Mouse (Mus musculus) forebrain, embryonic 12.5 days (tissue): ENCODE results near the gene Bcat2. TPM values are rescaled to one million over a fixed set of nuclear protein-coding genes. Genes with fewer than 3 reads are reported as not detected.
A peak's percentile ranks its signal among the peaks of the same experiment; 100 is the strongest.

Experiments used
- ATAC-seq: fragments of 200-750 bp; cut with Nextera tagmentation; 2 replicates; pipeline ENCODE4 v1.8.0; 2017; ENCODE audit warnings: moderate TSS enrichment; ENCODE audit not compliant: low FRiP score
- H3K27ac ChIP-seq: fragments of 300-500 bp; sonication (generic); 2 replicates; pipeline ENCODE4 v1.5.1; 2016; ENCODE audit warnings: mild to moderate bottlenecking
- H3K27me3 ChIP-seq: fragments of 300-500 bp; sonication (generic); 2 replicates; pipeline ENCODE4 v1.6.1; 2016; ENCODE audit warnings: mild to moderate bottlenecking
- H3K36me3 ChIP-seq: fragments of 300-500 bp; sonication (generic); replicated peaks from 2 replicates; pipeline ENCODE4 v1.6.1; 2016; ENCODE audit warnings: mild to moderate bottlenecking
- H3K4me1 ChIP-seq: fragments of 300-500 bp; sonication (generic); 2 replicates; pipeline ENCODE4 v1.6.1; 2016
- H3K4me2 ChIP-seq: fragments of 300-500 bp; sonication (generic); 2 replicates; pipeline ENCODE4 v1.6.1; 2016; ENCODE audit warnings: mild to moderate bottlenecking, moderate library complexity
- H3K4me3 ChIP-seq: fragments of 300-500 bp; sonication (generic); replicated peaks from 2 replicates; pipeline ENCODE4 v1.5.1; 2016; ENCODE audit warnings: mild to moderate bottlenecking
- H3K9ac ChIP-seq: fragments of 300-500 bp; sonication (generic); 2 replicates; pipeline ENCODE4 v1.6.1; 2016; ENCODE audit warnings: mild to moderate bottlenecking
- H3K9me3 ChIP-seq: fragments of 300-500 bp; sonication (generic); 2 replicates; pipeline ENCODE4 v1.6.1; 2016
- WGBS: fragments of 180-500 bp; shearing (Covaris S2); methylation state at CpG from one replicate; pipeline ENCODE4 v1.1.7; 2016; 5-methylcytosine and 5-hydroxymethylcytosine counted together
- polyA plus RNA-seq: library from polyadenylated mRNA; unstranded; fragments of >200 nt; fragmentation: Nextera tagmentation; extraction: Ambion mirVana; gene quantifications from 2 replicates; pipeline ENCODE4 v1.2.1, GENCODE M21; 2016

The Bcat2 gene
- polyA plus RNA-seq, 1 experiment from 2014 or later = 22.2 TPM

DNA sequence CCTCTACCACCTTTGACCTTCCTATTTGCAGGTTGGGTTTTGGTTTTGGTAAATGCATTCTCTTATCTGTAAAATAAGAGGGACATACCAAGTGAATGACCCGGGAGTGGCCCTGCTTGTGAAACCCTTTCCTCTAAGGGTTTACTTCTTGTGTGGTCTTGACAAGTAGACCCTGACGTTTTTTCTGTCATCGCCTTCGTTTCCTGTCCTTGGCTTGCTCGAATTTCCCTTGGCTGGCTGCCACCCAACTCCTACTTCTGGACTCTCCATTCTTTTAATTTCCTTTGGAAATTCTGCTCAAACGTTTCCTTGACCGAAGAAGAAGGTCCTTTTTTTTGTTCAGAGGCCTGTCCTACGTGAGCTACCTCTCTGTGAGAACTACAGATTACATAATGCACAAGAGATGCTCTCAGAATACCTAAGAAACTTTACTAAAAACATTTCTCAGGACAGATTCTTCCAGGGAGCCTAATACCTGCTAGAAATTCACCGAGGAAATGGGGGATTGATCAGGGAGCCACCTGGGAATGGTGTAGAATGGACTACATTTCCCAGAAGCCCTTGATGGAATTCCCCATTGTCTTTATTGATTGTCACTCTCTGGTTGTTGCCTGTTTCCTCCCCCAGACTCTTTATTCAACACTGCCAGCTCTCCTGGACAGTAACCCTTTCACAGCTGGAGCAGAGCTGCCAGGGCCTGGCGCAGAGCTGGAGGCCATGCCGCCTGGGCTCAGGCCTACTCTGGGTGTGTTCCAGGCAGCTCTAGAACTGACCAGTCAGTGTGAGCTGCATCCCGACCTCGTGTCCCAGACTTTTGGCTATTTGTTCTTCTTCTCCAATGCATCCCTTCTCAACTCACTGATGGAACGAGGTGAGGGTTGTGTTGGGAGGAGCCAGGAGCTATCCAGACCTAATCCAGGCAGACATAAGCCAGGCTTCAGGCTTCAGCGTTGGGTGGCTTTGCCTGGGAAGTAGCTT is 66.0 kb downstream of the Bcat2 start:
- Histone ChIP-seq H3K27ac (no peak overlapping the region), H3K9ac (no peak overlapping the region), H3K9me3 (no peaks in the 10 kb centered on the region), H3K36me3 (peaks cover 10% of the 10 kb centered on the region; the same call in 1 of the 2 replicates), H3K4me1 (peaks cover 7% of the 10 kb centered on the region), H3K4me2 (no peak overlapping the region), H3K27me3 (peaks cover 41% of the 10 kb centered on the region), H3K4me3 (no peak overlapping the region)
- WGBS = 88% methylated on average over 15 of the region's 15 CpGs
- no peak for ATAC-seq

DNA sequence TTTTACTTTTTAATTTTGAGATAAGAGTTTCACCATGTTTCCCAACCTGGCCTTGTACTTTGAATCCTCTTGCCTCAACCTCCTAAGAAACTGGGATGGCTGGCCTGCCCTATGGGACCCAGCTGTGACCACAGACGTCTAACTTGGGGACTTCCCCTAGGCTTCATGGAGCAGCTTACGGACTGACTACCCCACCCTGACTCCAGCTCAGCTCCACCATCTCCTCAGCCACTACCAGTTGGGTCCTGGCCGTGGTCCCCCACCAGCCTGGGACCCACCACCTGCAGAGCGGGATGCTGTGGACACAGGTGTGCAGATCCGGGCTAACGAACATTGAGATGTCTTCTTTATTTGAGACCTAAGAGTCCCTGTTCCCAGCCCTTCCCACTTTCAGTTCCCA is 67.8 kb downstream of the Bcat2 start:
- H3K4me2 ChIP-seq = 0 out of 2 replicates have a peak overlapping the region, but pooled peaks have one; percentile 1
- ATAC-seq = no peak
- WGBS = 92% methylated on average over 6 of the region's 6 CpGs
- peaks cover 13% of the 10 kb centered on the region for H3K4me1 ChIP-seq
- H3K27me3 ChIP-seq = peaks cover 24% of the 10 kb centered on the region
- no peaks in the 10 kb centered on the region for H3K9me3 ChIP-seq
- no peak overlapping the region for H3K27ac ChIP-seq
- peaks cover 10% of the 10 kb centered on the region; the same call in 1 of the 2 replicates for H3K36me3 ChIP-seq
- no peak overlapping the region for H3K4me3 ChIP-seq
- no peak overlapping the region for H3K9ac ChIP-seq

DNA sequence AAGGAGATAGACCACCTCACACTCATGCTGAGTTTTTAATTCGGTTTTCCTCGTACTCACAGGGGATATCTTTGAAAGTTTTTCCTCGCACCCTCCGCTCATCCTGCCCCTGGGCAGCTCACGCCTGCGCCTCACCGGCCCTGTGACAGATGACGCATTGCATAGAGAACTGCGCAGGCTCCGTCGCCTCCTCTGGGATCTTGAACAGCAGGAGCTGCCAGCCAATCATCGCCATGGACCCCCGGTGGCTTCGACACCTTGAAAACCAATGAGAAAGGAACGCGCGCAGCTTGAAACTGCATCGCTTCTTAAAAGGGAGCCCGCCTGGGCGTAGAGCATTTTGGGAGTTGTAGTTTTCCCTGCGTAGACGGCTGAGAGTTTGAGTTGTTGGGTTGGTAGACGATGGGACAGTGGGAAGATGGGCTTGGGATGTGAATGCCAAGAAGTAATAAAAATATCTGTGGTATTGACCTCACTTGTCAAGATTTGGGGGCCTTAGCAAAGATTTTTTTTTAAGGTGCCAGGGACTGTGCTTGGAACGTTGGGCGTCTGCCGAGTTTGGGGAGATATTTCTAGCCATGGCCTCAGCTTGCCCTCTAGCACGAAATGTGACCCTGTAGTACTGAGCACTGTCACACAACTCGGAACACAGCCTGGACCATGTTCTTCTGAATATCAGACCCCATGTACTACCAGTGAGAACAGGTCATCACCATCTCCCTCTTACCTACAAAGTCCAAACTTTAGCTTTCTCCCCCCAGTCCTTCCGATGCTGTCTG is 68.9 kb downstream of the Bcat2 start:
- H3K4me1 ChIP-seq = peaks cover 20% of the 10 kb centered on the region
- 0 out of 2 replicates have a peak overlapping the region, but pooled peaks have one; percentile 5 for H3K27ac ChIP-seq
- H3K9me3 ChIP-seq = no peaks in the 10 kb centered on the region
- ATAC-seq = peak; percentile 91
- peak overlapping the region; percentile 27 for H3K4me3 ChIP-seq
- 16% methylated on average over 29 of the region's 29 CpGs for WGBS
- peaks cover 10% of the 10 kb centered on the region; the same call in 1 of the 2 replicates for H3K36me3 ChIP-seq
- H3K4me2 ChIP-seq = peak overlapping the region; percentile 51
- peak overlapping the region; percentile 47; the same call in 1 of the 2 replicates for H3K9ac ChIP-seq
- H3K27me3 ChIP-seq = peaks cover 13% of the 10 kb centered on the region; the same call in 1 of the 2 replicates

Other genes with a start within 250 kb of the Bcat2 start
- 4.6 and 6.6 TPM in 2 replicates for gene Trpm4, start 236.4 kb upstream of the Bcat2 start, polyA plus RNA-seq
- gene Hrc, start 234.9 kb upstream of the Bcat2 start, polyA plus RNA-seq = 0.13 and 0.20 TPM in 2 replicates
- gene Ppfia3, start 203.1 kb upstream of the Bcat2 start, polyA plus RNA-seq = 12.6 and 14.9 TPM in 2 replicates
- gene Lin7b, start 199.6 kb upstream of the Bcat2 start, polyA plus RNA-seq = 3.1 TPM in 2 replicates
- 313 and 314 TPM in 2 replicates for gene Snrnp70, start 174.4 kb upstream of the Bcat2 start, polyA plus RNA-seq
- not detected in 2 replicates for gene Kcna7, start 164.5 kb upstream of the Bcat2 start, polyA plus RNA-seq
- gene Ntf5, start 156.5 kb upstream of the Bcat2 start, polyA plus RNA-seq = 0.32 and 0.65 TPM in 2 replicates
- gene Lhb, start 149.3 kb upstream of the Bcat2 start, polyA plus RNA-seq = 0.50 TPM in 1 of 2 replicates, not detected in the other
- 28.7 and 30.7 TPM in 2 replicates for gene Gys1, start 135.3 kb upstream of the Bcat2 start, polyA plus RNA-seq
- gene Ruvbl2, start 132.1 kb upstream of the Bcat2 start, polyA plus RNA-seq = 167 and 175 TPM in 2 replicates
- gene Ftl1, start 110.3 kb upstream of the Bcat2 start, polyA plus RNA-seq = 5,523 and 5,537 TPM in 2 replicates
- gene Bax, start 103.3 kb upstream of the Bcat2 start, polyA plus RNA-seq = 240 and 256 TPM in 2 replicates
- 0.29 and 0.34 TPM in 2 replicates for gene Tulp2, start 88.3 kb upstream of the Bcat2 start, polyA plus RNA-seq
- gene Gm45808, start 83.3 kb upstream of the Bcat2 start, polyA plus RNA-seq = not detected in 2 replicates
- 3.0 and 3.6 TPM in 2 replicates for gene Dhdh, start 81.3 kb upstream of the Bcat2 start, polyA plus RNA-seq
- 89.5 and 90.5 TPM in 2 replicates for gene Nucb1, start 59.7 kb upstream of the Bcat2 start, polyA plus RNA-seq
- 14.6 and 16.6 TPM in 2 replicates for gene Ppp1r15a, start 43.9 kb upstream of the Bcat2 start, polyA plus RNA-seq
- 0.74 and 1.0 TPM in 2 replicates for gene Plekha4, start 43.8 kb upstream of the Bcat2 start, polyA plus RNA-seq
- gene Hsd17b14, start 15.3 kb upstream of the Bcat2 start, polyA plus RNA-seq = 0.42 and 0.52 TPM in 2 replicates
- gene Fgf21, start 45.3 kb downstream of the Bcat2 start, polyA plus RNA-seq = not detected in 2 replicates
- 0.10 and 0.24 TPM in 2 replicates for gene Fut1, start 47.1 kb downstream of the Bcat2 start, polyA plus RNA-seq
- gene Izumo1, start 51.7 kb downstream of the Bcat2 start, polyA plus RNA-seq = 0.13 TPM in 1 of 2 replicates, not detected in the other
- gene Rasip1, start 57.3 kb downstream of the Bcat2 start, polyA plus RNA-seq = 8.3 and 8.9 TPM in 2 replicates
- gene Mamstr, start 69.8 kb downstream of the Bcat2 start, polyA plus RNA-seq = 2.6 and 3.1 TPM in 2 replicates
- gene Fut2, start 96.2 kb downstream of the Bcat2 start, polyA plus RNA-seq = 0.11 TPM in 1 of 2 replicates, not detected in the other
- 0.23 and 0.33 TPM in 2 replicates for gene Ntn5, start 113.9 kb downstream of the Bcat2 start, polyA plus RNA-seq
- 0.64 and 0.68 TPM in 2 replicates for gene Sec1, start 124.2 kb downstream of the Bcat2 start, polyA plus RNA-seq
- 10.2 and 11.0 TPM in 2 replicates for gene Car11, start 129.7 kb downstream of the Bcat2 start, polyA plus RNA-seq
- gene Dbp, start 134.9 kb downstream of the Bcat2 start, polyA plus RNA-seq = 3.8 and 3.9 TPM in 2 replicates
- gene Rpl18, start 145.3 kb downstream of the Bcat2 start, polyA plus RNA-seq = 707 and 745 TPM in 2 replicates
- gene Sphk2, start 147.8 kb downstream of the Bcat2 start, polyA plus RNA-seq = 26.5 and 30.1 TPM in 2 replicates
- gene Fam83e, start 151.1 kb downstream of the Bcat2 start, polyA plus RNA-seq = 1.1 and 1.5 TPM in 2 replicates
- not detected in 2 replicates for gene Spaca4, start 155.7 kb downstream of the Bcat2 start, polyA plus RNA-seq
- gene Lmtk3, start 213.6 kb downstream of the Bcat2 start, polyA plus RNA-seq = 10.2 and 10.8 TPM in 2 replicates
- gene Sult2b1, start 214.5 kb downstream of the Bcat2 start, polyA plus RNA-seq = 1.5 and 1.9 TPM in 2 replicates
- gene Cyth2, start 244.4 kb downstream of the Bcat2 start, polyA plus RNA-seq = 275 and 276 TPM in 2 replicates